Mouse (Mus musculus): ENCODE data around the gene Sinhcaf. TPM values are rescaled to one million over a fixed set of nuclear protein-coding genes. Genes with fewer than 3 reads are reported as not detected.

The Sinhcaf gene
- polyA plus RNA-seq, 1 experiment from 2014 or later, result 27.6 TPM

GRCm38 (mm10) chr6:148961285-148961684, 15.0 kb upstream of the Sinhcaf start:
- ATAC-seq (ENCODE audit: low FRiP score, low TSS enrichment), result peak; percentile 57; the same call in 1 of the 2 replicates
- Histone ChIP-seq H3K9ac (ENCODE audit: low read length) (no peak overlapping the region), H3K4me1 (replicated peaks; ENCODE audit: control insufficient read depth, insufficient read depth) (no peaks in the 10 kb centered on the region), H3K27ac (replicated peaks) (no peak overlapping the region), H3K4me2 (replicated peaks; ENCODE audit: low read depth) (no peak overlapping the region), H3K27me3 (ENCODE audit: control insufficient read depth, insufficient read depth, low read length) (no peaks in the 10 kb centered on the region), H3K4me3 (ENCODE audit: low read depth, low read length) (no peak overlapping the region), H3K9me3 (ENCODE audit: control insufficient read depth, low read length) (no peaks in the 10 kb centered on the region), H3K36me3 (ENCODE audit: control insufficient read depth, insufficient read depth, low read length) (no peaks in the 10 kb centered on the region)
- TF ChIP-seq EP300 (optimal IDR thresholded peaks at IDR 0.05), result no peak
- no peak for TF ChIP-seq CTCF (IDR thresholded peaks at IDR 0.05; ENCODE audit: low read depth)
- no peak for DNase-seq (ENCODE audit: low spot score)
- WGBS, result 18% methylated on average over 1 of the region's 1 CpGs

- Histone ChIP-seq H3K27ac (replicated peaks) (no peak overlapping the region), H3K4me3 (ENCODE audit: low read depth, low read length) (no peak overlapping the region), H3K4me1 (replicated peaks; ENCODE audit: control insufficient read depth, insufficient read depth) (no peaks in the 10 kb centered on the region), H3K9ac (ENCODE audit: low read length) (no peak overlapping the region), H3K9me3 (ENCODE audit: control insufficient read depth, low read length) (no peaks in the 10 kb centered on the region), H3K36me3 (ENCODE audit: control insufficient read depth, insufficient read depth, low read length) (no peaks in the 10 kb centered on the region), H3K4me2 (replicated peaks; ENCODE audit: low read depth) (no peak overlapping the region), H3K27me3 (ENCODE audit: control insufficient read depth, insufficient read depth, low read length) (no peaks in the 10 kb centered on the region)
- TF ChIP-seq EP300 (optimal IDR thresholded peaks at IDR 0.05) (no peak), CTCF (IDR thresholded peaks at IDR 0.05; ENCODE audit: low read depth) (no peak)
- 32% methylated on average over 4 of the region's 4 CpGs for WGBS
- ATAC-seq (ENCODE audit: low FRiP score, low TSS enrichment) (no peak), DNase-seq (ENCODE audit: low spot score) (no peak)
These were observed 13.4 kb upstream of the Sinhcaf start for GRCm38 (mm10) chr6:148959540-148960238.

GRCm38 (mm10) chr6:148958712-148959111, 12.4 kb upstream of the Sinhcaf start:
- Histone ChIP-seq H3K4me3 (ENCODE audit: low read depth, low read length) (no peak overlapping the region), H3K4me2 (replicated peaks; ENCODE audit: low read depth) (no peak overlapping the region), H3K27me3 (ENCODE audit: control insufficient read depth, insufficient read depth, low read length) (no peaks in the 10 kb centered on the region), H3K27ac (replicated peaks) (no peak overlapping the region), H3K4me1 (replicated peaks; ENCODE audit: control insufficient read depth, insufficient read depth) (no peaks in the 10 kb centered on the region), H3K9me3 (ENCODE audit: control insufficient read depth, low read length) (no peaks in the 10 kb centered on the region), H3K36me3 (ENCODE audit: control insufficient read depth, insufficient read depth, low read length) (no peaks in the 10 kb centered on the region), H3K9ac (ENCODE audit: low read length) (no peak overlapping the region)
- 100% methylated on average over 1 of the region's 1 CpGs for WGBS
- ATAC-seq (ENCODE audit: low FRiP score, low TSS enrichment) (no peak), DNase-seq (ENCODE audit: low spot score) (no peak)
- TF ChIP-seq CTCF (IDR thresholded peaks at IDR 0.05; ENCODE audit: low read depth) (peak; percentile 40), EP300 (optimal IDR thresholded peaks at IDR 0.05) (no peak)

GRCm38 (mm10) chr6:148957046-148957445, 10.8 kb upstream of the Sinhcaf start:
- H3K4me3 ChIP-seq (ENCODE audit: low read depth, low read length), result no peak overlapping the region
- H3K4me2 ChIP-seq (replicated peaks; ENCODE audit: low read depth), result no peak overlapping the region
- 85% methylated on average over 3 of the region's 3 CpGs for WGBS
- TF ChIP-seq CTCF (IDR thresholded peaks at IDR 0.05; ENCODE audit: low read depth), result no peak
- no peak for TF ChIP-seq EP300 (optimal IDR thresholded peaks at IDR 0.05)
- H3K27me3 ChIP-seq (ENCODE audit: control insufficient read depth, insufficient read depth, low read length), result no peaks in the 10 kb centered on the region
- no peak for ATAC-seq (ENCODE audit: low FRiP score, low TSS enrichment)
- DNase-seq (ENCODE audit: low spot score), result no peak
- H3K9ac ChIP-seq (ENCODE audit: low read length), result no peak overlapping the region
- no peaks in the 10 kb centered on the region for H3K36me3 ChIP-seq (ENCODE audit: control insufficient read depth, insufficient read depth, low read length)
- no peak overlapping the region for H3K27ac ChIP-seq (replicated peaks)
- no peaks in the 10 kb centered on the region for H3K4me1 ChIP-seq (replicated peaks; ENCODE audit: control insufficient read depth, insufficient read depth)
- no peaks in the 10 kb centered on the region for H3K9me3 ChIP-seq (ENCODE audit: control insufficient read depth, low read length)

GRCm38 (mm10) chr6:148955641-148956420, 9.6 kb upstream of the Sinhcaf start:
- Histone ChIP-seq H3K9ac (ENCODE audit: low read length) (no peak overlapping the region), H3K4me3 (ENCODE audit: low read depth, low read length) (no peak overlapping the region), H3K9me3 (ENCODE audit: control insufficient read depth, low read length) (no peaks in the 10 kb centered on the region), H3K36me3 (ENCODE audit: control insufficient read depth, insufficient read depth, low read length) (no peaks in the 10 kb centered on the region), H3K27ac (replicated peaks) (no peak overlapping the region), H3K4me2 (replicated peaks; ENCODE audit: low read depth) (no peak overlapping the region), H3K27me3 (ENCODE audit: control insufficient read depth, insufficient read depth, low read length) (no peaks in the 10 kb centered on the region), H3K4me1 (replicated peaks; ENCODE audit: control insufficient read depth, insufficient read depth) (no peaks in the 10 kb centered on the region)
- TF ChIP-seq CTCF (IDR thresholded peaks at IDR 0.05; ENCODE audit: low read depth) (no peak), EP300 (optimal IDR thresholded peaks at IDR 0.05) (no peak)
- ATAC-seq (ENCODE audit: low FRiP score, low TSS enrichment) (no peak), DNase-seq (ENCODE audit: low spot score) (no peak)

Data from stomach, postnatal 0 days (tissue).